Mouse (Mus musculus) mesoderm, embryonic 11.5 days (tissue): ENCODE results near the gene Col11a2.
"Not testable (repeated sequence)": the region's sequence is repeated elsewhere in the genome, so short reads cannot be mapped to it uniquely, and the experiment has no call there.

Experiments used
- DNase-seq: peaks from one replicate; pipeline ENCODE4 v3.0.0-alpha.2; 2012; ENCODE audit warnings: low read depth, low spot score

Gene Col11a2

DNA sequence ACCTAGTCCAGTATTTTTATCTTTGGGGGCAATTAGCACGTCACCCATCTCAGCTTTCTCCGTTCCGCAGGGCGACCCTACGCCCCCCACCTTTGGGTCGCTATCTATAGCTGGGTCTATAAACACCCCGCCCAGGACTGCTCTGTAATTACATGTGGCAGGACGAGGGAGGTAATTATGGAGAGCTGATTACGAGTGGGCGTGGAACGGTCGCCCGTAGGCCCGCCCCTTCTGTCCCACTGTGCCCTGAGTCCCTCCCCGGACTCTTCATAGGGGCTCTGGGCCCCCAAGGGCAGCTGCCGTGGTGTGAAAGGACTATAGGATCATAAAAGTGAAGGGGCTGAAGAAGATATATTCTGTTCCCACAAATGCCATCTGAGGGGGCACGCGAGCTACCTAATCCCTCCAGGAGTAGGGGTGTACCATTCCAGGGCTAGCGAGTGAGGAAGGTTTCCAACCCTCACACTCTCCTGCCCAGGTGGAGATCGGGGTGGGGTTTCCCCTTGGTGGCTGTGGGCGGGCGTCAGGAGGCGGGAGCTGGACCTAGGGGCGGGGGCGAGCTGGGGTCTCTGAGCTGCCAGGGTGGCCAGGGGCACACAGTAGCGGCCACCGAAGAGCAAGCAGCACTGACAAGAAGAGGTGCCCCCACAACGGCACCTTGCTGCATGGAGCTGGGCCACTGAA is at the start of gene Col11a2:
Gene Col11a2, plus strand, starts transcription at position 560 of the 684 bp plus-strand sequence.
- no peak for DNase-seq

DNA sequence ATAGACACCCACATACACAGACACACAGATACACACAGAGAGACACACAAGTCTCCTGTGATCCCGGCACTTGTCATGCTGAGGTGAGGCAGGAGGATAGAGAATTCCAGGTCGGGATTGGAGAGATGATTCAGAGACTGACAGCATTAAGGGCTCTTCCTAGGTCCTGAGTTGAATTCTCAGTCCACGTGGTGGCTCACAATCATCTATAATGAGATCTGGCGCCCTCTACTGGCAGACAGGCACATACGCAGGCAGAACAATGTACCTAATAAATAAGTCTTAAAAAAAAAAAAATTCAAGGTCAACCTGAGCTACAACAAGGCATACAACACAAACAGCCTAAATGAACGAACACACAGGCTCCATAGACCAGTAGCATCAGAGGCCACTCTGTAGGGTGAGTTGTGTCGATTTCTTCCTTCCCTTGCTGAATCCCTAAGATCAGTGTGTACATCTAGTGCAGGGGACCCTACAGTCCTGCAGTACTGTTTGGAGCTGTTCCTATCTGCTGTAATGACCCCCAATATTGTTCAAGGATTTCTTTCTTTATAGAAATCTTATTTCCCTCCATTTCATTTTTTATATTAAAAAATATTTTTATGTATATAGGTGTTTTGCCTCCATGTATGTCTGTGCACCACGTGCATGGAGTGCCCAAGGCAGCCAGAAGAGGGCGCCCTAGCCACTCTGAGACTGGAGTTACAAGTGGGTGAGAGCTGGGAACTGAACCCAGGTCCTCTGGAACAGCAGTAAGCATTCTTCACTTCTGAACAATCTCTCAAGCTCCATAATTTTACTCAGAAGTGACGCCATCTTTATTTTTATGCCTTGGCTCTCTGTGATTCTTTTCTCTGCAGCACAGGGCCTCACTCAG is 47.2 kb upstream of the Col11a2 start:
- DNase-seq: peak; percentile 85

DNA sequence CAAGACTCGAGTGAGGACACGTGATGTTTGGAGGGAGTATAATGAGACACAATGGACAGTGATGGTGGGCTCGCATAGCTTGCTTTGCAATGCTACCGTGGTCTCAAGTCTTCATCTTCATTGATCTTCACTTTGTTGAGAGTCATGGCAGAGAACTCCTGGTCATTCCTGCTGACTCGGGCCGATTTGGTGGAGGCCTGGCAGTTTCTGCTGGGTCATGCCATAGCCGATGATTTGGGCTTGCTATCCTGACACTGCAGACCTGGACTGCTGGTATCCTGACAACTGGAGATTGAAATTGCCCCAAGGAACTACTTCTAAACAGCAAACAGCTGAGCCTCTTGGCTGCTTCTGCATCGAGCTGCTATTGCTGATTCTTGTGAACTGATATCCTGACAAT is 44.3 kb upstream of the Col11a2 start:
- no peak for DNase-seq

DNA sequence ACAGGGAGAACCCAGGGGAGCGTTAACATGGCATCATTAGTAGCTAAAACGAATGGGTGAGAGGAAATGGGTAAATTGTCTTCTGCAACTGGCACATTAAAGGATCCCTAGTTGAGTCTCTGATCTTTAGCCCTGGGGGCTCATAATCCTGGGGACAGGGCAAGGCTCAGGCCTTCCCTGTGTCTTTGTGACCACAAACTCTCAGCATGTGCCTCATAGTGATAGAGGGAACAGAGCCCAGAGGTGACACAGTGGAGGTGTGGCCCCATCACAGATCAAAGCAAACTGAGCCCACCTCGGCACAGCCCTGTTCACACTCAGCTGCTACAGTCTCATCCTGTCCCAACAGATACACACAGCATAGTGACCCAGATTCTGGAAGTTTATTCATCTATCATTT is 43.6 kb upstream of the Col11a2 start:
- no peak for DNase-seq

DNA sequence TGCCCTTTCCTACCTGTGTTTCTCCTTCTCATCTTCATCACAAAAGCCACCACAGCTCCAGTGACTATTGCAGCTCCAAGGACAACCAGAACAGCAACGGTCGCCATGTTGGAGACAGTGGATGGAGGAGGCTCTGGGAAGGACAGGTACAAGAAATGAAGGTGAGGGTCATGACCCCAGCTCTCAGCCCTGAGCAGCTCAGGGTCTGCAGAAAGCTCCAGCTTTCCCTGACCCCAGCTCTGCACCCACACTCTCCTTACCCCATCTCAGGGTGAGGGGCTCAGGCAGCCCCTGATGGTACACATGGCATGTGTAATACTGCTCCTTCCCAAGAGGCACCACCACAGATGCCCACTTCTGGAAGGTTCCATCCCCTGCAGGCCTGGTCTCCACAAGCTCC is 42.2 kb upstream of the Col11a2 start:
- DNase-seq: not testable (repeated sequence)

DNA sequence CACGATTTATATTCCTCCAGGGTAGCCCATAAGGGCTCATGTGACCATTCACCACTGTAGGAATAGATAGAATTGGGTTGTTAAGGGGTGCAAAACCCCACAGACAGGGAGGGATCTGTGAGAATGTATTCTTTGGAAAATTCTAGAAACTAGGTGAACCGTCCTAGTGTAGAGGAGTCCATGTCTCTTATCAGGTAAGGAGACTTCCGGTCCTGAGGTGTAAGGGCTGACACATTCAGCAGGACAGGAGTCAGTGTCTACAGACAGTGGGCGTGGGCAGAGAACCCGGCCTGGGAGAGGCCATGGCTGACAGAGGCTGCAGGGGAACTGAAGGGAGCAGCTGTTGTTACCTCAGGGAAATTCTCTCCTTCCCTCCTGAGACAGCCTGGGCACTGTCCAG is 40.5 kb upstream of the Col11a2 start:
- DNase-seq: not testable (repeated sequence)

DNA sequence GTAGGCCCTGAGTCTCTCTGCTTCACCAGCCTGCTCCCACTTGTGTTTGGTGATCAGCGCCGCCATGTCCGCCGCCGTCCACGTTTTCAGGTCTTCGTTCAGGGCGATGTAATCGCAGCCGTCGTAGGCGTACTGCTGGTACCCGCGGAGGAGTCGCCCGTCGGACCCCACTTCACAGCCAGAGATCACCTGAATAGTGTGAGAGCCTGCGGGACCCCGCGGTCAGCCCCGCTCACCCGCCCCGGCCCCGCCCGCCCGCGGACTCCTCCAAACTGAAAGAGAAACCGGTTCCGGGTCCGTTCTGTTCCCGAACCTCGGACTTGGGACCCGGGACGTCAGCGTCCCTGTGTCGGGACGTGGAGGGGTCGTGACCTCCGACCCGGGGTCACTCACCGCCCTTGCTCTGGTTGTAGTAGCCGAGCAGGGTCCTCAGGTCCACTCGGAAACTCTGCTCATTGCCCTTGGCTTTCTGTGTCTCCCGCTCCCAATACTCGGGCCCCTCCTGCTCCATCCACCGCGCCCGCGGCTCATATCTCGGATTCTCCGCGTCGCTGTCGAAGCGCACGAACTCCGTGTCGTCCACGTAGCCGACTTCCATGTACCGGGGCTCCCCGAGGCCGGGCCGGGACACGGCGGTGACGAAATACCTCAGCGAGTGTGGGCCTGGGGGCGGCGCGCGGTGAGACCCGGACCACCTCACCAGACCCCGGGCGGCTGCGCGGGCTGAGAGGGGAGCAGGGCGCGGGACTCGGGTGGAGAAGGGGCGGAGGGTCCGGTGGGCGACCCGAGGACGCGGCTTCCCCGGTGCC is 39.7 kb upstream of the Col11a2 start:
- DNase-seq: no peak

DNA sequence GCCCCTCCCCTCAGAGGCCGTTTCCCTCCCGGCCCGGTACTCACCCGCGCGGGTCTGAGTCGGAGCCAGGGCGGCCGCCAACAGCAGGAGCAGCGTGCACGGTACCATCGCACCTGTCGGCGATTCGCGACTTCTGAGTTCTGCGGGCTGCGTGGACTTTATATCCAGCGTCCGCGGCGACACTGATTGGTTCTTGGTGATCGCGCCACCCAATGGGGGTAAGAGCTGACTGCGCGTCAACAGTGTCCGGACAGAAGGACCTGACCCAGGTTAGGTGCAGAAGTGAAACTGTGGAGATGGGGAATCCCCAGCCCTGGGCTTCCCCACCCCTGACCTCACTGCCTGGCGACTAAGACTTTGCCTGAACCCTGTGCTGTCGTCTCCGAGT is 39.1 kb upstream of the Col11a2 start, which contains the start of gene H2-K1:
Gene H2-K1, minus strand, starts transcription at position 198 of the 388 bp plus-strand sequence.
- DNase-seq: peak; percentile 88

DNA sequence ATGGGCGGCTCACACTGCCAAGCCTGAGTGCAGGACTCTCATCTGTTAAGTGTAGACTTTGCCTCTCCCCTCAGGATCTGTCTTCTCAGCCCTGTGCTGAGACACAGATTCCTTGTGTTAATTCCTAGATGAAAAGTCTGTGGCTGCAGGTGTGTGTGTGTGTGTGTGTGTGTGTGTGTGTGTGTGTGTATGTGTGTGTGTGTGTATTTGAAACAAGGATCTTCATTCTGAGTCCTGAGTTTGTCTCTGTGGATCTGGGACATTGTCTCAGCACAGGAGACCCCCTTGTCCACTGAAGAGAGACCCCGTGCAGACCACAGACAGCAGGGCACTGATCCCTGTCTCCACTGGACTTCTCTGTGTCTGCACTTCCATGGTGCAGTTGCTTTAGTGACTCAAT is 38.4 kb upstream of the Col11a2 start:
- not testable (repeated sequence) for DNase-seq

DNA sequence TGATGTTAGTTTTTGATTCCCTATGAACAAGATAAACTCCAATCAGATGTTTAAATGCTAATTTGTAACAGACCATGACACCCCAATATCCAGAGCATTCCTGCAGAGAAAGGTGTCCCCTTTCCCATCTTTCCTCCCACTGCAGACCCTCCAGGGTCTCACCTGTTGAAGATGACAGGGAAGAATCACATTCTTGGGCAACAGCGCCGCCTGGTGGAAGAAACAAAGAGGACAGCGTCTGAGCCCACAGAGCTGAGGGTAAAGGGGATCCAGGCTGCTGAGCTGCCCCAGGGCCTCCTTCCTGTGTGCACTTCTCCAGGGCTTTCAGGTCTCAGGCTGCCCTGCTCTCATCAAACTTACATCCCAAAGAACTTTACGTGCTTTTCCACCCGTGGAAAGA is 35.8 kb upstream of the Col11a2 start:
- DNase-seq: no peak

DNA sequence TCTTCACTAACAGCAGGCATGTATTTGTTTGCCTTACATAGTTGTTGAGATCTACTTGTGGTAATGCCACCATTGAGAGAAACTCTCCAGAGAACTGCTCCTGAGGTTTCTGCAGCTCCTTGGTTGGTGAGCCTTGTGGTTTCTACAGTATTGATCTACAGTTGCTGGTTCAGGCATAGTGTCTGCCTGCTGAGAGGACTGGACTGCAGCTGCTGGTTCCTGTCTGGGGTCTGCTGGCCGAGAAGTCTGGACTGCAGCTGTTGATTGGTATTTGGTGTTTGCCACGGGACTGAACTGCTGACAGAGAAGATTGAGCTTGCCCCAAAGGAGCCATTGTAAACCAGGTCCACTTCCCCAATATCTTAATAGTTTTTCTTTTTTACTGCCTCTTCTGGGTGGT is 32.7 kb upstream of the Col11a2 start:
- no peak for DNase-seq

DNA sequence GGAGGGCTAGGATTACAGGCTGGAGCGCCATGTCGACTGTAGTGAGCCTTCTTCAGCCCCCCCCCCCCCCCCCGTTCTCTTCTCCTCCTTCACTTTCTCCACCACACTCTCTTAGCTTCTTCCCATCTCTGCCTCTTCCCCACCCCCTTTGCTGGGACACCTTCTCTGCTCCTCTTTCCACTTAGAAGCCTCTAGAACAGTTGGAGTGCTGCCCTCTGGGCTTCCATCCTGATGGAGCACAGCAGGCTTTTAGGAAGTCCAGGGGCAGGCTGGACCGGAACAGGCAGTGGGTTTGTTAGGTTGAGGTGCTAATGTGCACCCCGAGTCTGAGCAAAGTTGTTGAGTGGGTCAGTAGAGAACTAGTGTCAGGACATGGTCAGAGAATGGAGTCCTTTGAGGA is 29.1 kb upstream of the Col11a2 start:
- DNase-seq: no peak

DNA sequence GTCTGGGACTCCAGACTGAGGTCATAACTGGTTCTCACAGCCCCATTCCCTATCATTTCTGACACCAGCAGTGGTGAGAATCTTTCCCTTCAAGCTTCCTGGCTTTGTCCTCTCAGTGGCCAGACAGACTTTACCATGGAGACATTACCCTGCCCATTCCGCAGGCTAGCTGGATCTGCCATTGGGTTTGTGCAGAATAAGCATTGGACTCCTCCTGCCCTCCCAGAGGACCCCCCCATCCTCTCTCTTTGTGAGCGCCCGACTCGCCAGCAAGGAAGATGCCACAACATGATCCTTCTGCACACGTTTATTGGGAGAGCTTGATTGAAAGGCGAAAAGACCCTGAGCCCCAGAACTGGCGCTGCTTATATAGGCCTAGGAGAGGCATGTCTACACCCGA is 25.8 kb upstream of the Col11a2 start:
- DNase-seq: no peak

DNA sequence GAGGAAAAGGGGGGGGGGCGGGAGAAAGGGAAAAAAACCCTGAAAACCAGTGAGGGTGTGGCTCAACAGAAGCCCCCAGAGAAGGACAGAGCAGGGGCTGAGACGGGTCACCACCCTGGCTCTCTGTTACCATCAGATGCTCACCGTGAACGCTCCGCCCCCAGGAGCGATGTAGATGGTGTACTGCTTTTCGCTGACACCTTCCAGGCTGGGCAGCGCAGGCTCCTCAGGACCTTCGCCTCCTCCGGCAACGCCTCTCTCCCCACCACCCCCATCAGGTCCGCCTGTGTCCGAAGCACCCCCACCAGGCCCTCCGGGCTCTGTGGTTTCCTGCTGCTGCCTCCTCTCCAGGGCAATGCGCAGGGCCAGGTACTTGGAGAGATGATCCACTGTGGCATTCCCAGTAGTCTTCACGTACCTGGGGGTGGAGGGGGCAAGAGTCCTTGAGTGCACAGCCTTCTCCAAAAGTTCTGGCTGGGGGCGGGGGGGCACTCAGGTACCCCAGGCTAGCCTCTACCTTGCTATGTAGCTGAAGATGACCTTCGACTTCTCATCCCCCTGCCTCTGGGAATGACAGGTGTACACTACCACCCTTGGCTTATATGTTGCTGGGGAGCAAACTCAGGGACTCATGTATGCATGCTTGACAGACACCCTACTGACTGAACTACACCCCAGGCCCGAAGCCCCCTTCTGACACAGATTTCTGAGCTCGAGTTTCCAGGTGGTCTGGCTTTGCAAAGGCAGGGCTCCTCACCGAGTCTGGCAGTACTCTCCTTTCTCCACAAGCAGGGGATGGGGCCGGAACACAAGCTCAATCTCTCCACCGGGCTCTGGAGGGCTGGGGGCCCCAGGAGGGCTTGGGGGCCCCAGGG is 17.5 kb upstream of the Col11a2 start:
- no peak for DNase-seq

DNA sequence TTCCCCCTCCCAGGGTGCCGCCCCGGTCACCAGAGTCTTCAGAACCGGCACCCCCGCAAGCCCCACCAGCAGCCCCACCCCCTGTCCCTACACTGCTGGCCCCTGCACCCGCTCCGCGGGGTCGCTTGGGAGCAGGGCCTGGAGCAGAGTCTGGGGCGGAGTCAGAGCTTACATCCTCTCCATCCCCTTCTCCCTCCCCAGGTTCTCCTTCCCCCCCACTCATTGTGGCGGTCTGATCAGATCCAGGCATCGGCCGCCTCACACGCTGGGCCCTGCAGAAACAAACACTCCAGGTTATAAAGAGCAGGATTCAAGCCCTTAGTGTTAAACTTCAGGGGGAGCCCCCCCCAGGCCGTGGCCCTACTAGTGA is 16.8 kb upstream of the Col11a2 start:
- no peak for DNase-seq

DNA sequence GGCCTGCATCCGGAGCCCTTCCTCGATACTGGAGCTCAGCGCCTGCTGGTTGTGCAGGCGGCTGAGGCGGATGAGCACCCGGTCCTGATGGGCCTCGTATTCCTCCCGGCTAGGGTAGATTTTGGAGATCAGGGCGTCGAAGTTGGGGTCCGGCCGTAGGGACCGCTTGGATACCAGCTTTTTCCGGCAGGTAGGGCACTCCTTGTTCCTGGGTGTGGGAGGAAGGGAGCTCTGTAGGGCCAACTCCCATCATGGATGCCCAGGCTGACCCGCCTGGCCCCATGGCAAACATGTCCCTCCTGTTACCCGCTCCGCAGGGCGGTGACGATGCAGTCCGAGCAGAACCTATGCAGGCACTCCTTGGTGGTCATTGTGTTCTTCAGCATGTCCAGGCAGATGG is 16.2 kb upstream of the Col11a2 start:
- no peak for DNase-seq

DNA sequence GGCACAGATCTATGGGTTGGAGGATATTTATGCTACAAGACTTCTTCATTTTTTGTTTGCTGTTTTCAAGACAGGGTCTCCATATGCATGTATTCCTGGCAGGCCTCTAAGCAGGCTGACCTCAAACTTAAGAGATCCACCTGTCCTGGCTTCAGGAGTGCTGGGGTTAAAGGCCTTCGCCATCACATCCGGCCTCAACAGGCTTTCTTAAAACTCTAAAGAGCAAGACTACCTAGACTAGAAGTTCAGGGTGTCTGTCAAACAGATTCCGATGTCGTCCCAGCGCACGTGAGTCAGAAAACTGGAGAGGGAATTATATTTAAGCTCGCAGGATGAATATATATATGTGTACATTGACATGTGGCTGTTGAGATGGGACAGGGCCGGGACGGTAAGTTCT is 15.6 kb upstream of the Col11a2 start:
- no peak for DNase-seq

DNA sequence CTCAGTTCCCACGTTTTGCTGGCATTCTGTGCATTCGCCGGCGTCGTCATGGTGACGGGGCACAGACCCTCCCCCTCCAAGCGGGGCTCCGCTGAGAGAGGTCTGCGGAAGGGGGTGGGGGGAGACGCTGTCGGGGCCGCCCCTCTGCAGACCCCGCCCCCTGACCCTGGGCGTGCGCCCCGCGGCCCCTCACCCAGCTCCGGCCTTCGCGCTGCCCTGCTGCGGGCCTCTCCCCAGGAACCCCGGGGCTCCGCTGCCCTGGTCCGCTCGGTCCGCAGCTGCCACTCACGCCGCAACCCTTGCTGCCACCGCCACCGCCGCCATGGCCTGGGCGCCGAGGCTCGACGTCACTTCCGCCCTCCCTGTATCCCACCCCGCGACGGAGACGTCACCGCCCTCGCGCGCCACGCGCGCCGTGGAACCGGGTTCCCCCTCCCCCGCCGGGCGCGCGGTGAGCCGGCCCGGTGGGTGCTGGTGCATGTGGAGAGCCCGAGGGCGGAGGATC is 14.9 kb upstream of the Col11a2 start, which contains the start of gene Ring1:
Gene Ring1, minus strand, starts transcription at position 364 of the 505 bp plus-strand sequence.
- DNase-seq: peak; percentile 92

DNA sequence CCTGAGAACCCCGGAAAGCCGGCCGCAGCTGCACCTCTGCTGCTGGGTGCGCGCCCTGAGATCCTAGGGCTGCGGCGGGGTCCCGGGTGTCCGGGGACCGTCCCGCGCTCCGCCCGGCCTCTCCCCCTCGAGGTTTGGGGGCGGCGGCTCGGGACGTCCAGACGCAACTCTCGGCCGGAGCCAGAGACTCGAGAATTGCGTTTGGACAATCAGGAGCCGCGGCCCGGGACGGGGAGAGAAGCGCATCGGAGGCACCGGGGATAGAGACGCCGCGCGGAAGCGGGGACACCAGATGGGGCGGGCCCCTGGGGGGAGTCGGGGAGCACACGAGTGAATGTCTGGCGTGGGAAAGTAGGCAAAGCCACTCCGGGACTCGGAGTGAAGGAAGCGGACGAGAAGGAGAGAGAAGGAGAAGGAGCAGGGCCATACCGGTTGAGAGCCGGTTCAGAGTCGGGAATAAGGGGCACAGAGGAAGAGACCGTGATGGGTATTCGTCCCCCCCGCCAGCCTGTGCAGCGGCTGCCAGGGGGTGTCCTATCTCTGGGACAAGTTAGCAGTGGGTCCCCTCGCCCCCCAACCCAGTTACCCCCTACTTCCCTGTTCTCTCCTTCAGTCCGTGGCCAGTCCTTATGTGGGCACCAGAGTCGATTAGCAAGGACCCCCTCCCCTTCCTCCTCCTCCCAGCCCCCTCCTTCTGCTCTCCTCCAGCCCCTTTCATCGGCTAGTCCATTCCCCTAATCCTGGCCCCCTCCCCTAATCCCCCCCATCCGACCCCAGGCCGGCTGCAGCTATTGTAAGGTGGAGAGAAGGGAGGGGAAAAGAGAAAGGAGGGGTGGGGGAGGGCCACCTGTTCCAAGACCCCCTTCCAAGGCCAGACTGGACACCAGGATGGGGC is 14.1 kb upstream of the Col11a2 start:
- no peak for DNase-seq

DNA sequence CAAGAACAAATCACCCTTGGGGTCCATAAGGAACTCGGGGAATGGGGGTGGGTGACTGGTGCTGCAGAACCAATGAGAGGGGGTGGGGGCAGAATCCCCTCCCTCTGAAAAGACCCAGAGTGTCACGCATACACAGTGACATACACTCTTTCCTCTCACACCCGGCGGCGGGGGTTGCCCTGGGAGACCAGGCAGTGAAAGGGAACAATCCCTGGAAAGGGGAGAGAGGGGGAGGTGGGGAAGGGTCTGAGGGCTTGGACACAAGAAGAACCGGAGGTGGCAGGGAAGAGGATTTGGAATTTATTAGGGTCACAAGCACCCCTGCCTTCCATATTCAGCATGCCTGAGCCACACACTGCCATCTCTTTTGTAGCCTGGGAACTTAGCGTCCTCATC is 13.5 kb upstream of the Col11a2 start:
- peak; percentile 88 for DNase-seq
